Mouse (Mus musculus) left cerebral cortex, postnatal 36 days (tissue): ENCODE measurements at regions not wholly inside any gene's neighbourhood (a gene's known extent, or its start where the extent isn't known, plus 50 kb on each side); places are given as distances from the start of the nearest gene placed in this dataset.

Experiments
- DNase-seq, 2 experiments: peaks; one replicate each; pipeline ENCODE4 v3.0.0; 2021 to 2022; ENCODE audit warnings: low spot score in 2 of 2, mixed read lengths in 1 of 2
- intact Hi-C: fragments of 180-260 bp; cut with DNase I; formaldehyde crosslinking; loops from one replicate; pipeline ENCODE4 v1.15.1; 2025

GRCm38 (mm10) chr2:34056552-34056951, 168.8 kb upstream of the Mvb12b start:
- DNase-seq: no peak
- intact Hi-C loops: no loop called here

- intact Hi-C loops: no loop called here
- DNase-seq: no peak
Observed at GRCm38 (mm10) chr2:34043064-34043463, 155.3 kb upstream of the Mvb12b start.

- no peak for DNase-seq
- intact Hi-C loops: no loop called here
Observed at GRCm38 (mm10) chr2:34042336-34042735, 154.6 kb upstream of the Mvb12b start.

DNA sequence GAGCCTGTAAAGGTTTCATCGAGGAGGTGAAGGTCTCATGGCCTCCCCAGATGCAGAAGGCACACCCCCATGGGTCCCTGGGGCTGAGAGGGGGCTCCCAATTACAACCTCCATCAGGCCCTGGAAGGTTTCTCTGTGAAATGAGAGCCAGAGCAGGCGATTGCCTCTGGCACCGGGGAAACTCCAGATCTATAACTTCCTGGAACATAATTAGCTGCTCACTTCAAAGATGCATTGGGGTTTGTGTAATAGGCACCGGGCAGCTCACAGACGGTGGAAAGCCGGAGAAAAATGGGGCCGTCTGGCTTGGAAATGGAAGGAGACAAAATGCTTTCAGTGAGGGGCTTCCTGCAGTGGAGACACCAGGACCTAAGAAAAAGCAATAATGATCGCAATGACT, 151.2 kb upstream of the Mvb12b start:
- intact Hi-C loops: no loop called here
- no peak for DNase-seq

DNA sequence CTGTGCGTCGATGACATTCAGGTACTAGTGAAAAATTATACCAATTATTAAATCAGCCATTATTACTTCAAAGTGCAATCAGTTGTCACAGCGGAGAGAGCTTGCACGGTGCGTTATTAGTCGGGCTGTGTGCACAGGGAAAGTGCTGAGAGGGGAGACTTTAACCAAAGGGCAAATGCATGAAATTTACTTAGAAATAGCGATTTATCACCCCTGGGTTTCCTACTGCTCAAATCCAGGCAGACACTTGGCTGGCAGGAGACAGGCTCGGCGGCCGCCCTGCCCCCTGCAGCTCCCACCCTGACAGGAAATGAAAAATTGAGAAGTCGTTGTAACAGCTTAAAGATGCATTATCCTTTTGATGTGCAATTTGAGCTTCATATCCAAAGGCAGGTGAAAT, 145.5 kb upstream of the Mvb12b start:
- intact Hi-C loops: no loop called here
- DNase-seq: no peak

DNA sequence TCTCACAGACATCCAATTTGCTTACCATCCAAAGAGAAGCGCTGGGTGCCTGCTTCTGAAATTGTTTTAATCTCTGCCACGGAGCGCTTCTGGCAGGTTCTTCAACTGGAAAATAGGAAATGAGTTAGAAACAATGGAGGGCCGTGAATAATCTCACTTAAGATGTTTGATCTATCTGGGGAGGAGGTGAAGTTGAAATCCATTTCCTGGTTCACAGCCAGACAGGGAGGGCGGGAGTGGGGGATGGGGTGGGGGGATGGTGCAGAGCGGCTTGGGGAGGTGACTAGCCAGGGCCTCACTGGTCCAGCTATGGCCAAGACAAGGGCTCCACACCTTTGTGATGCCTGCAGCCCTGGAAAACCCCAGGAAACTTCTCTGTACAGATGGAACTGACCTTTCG, 143.7 kb upstream of the Mvb12b start:
- intact Hi-C loops: no loop called here
- DNase-seq: no peak

- intact Hi-C loops: no loop called here
- no peak for DNase-seq
Observed at GRCm38 (mm10) chr2:34031001-34031412, 143.3 kb upstream of the Mvb12b start.

DNA sequence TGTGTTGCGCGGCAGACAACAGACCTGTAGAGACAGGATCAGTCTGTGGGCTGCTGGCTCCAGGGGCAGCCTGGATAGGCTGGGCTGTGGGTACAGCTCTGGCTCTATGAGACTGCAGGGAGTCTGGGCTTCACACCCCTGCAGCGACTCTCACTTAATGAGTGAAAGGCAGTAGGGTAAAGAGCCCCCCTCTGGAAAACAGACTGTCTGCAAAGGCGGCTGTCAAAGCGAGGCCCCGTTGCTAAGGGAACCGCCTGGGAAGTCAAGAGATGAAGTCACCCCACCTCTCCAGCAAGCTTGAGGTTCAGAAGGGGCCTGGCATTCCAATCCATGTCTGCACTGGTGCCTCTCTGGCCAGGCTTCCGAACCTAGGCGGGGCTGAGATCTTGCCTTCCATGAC, 139.7 kb upstream of the Mvb12b start:
- intact Hi-C loops: no loop called here

DNA sequence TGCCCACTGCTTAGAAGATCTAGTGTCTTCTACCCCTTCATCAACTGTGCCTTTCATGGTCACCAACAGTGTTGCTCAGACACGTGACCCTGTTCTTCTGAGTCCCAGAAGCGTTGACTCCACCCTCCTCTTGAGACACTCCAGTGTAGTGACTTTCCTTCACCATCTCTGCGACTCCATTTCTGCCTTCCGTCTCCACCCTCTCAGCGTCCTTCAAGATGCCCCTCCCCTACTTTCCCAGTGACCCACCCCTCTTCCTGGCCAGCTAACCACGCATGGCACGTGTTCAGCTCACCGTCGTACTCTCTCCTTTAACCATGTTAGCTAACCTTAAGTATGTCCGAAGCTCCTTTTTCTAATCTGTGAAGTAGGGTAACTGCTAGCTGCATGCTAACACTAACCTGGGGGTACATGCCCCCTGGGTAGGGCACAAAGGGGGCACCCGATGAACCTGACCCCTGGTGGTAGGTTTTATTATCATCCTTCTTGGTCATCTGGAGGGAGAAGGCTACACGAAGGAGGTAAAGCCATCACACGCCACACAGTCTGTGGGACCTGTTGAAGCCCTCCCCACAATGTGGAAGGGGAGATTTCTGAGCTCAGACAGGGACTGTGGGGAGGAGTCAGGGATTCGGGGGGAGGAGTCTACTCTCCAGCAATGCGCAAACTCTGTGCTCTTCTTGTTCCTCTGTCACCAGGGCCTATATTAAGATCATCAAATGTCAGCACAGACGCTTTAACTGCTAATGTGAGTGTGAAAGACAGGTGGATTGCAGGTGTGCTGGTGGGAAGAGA, 139.0 kb upstream of the Mvb12b start:
- no peak for DNase-seq
- intact Hi-C loops: no loop called here

More for the DNA sequence above, 139.7 kb upstream of the Mvb12b start:
- no peak for DNase-seq

DNA sequence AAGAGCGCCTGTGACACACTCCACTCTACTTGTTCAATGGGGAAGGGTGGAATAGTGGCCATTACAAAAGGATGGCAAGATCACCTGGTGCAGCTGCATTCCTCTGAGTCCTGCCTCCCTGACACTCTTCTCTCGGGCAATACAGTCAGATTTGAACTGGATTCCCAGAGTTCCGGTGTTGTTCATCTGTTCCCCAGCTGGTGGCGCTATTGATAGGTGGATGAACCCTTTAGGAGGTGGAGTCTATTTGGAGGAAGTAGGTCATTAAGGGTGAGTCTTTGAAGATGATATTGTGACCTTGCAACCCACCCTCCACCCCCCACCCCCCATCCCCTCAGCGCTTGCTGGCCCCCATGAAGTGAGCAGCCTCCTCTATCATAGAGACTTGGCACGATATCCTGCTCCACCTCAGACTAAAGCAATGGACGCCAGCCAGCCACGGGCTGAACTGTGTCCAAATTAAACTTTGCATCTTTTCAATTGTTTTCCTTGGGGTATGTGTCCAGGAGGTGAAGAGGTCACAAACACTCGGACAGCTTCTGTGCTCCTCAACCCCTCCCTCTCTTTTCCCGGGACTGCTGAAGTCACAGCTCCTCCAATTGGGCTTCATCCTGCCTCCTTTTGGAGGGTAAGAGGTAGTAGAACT, 138.1 kb upstream of the Mvb12b start:
- intact Hi-C loops: no loop called here
- DNase-seq: no peak

DNA sequence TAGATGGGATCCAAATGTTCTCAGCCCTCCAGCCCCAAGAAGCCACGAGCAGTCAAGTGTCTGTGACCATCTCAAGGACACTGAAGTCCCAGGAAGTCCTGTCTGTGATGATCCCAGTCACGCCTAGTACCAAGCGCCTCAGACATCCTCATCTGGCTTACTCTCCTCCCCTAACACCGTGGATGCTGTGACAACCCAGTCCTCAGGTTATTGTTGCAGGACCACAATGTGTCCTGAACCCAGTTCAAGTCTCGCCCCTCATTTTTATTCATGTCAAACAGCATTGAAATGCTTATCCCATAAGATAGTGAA, 129.4 kb upstream of the Mvb12b start:
- intact Hi-C loops: no loop called here
- DNase-seq: no peak

GRCm38 (mm10) chr2:34016350-34017141, 128.8 kb upstream of the Mvb12b start:
- intact Hi-C loops: no loop called here
- no peak for DNase-seq

GRCm38 (mm10) chr2:34015640-34015995, 127.9 kb upstream of the Mvb12b start:
- DNase-seq: no peak

DNA sequence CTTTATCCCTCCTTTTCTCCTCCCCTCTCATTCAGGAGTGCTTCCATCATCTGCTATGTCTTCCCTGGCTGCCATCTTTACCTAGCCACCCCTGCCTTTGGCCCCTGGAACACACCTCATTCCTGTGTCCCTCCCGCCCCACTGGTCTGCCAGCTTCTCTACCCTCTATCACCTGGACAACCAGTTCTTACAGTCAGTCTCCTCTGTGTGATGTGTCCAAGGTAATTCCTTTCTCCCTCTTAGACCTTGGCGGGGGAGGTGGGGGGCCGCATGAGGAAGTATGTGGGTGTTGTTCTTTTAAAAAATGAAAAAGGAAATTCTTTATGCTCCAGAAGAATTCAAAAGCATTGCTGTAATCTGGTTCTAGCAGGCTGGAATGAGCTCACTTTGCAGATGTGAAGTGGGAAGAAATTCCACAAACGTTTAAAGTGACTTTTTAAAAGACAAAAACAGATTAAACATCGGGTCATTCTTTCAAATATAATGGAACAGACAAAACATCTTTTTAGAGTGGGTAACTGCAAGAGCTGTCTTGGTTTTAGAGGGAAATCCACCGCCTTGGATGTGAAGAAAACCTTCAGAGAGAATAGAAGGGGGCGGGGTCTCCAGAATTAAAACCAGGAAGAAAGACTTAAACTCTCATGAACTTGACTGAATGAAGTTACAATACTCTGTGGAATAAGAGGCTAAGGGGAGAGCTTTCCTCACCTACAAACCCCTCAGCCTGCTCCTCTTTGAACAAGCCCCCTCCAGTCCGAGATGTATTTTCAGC, 127.3 kb upstream of the Mvb12b start:
- intact Hi-C loops: no loop called here
- DNase-seq: no peak

More at GRCm38 (mm10) chr2:34015640-34015995, 127.9 kb upstream of the Mvb12b start:
- intact Hi-C loops: no loop called here

DNA sequence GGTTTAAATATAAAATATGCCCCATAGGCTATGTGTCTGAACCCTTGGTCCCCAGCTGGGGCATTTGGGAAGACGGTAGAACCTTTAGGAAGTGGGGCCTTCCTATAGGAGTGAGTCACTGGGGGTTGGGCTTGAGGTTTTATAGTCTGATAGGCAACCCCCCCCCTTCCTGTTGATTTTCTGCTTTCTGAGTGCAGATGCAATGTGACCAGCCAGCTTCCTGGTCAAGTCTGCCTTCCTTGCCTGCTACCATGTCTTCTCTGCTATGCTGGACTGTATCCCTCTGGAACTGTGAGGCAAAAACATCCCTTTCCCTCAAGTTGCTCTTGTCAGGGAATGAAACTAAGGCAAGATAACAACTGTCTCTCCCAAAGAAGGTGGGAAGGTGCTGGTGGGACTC, 122.4 kb upstream of the Mvb12b start:
- intact Hi-C loops: no loop called here
- no peak for DNase-seq

GRCm38 (mm10) chr2:34007916-34008315, 120.2 kb upstream of the Mvb12b start:
- no peak for DNase-seq
- intact Hi-C loops: no loop called here

- no peak for DNase-seq
- intact Hi-C loops: no loop called here
Observed at GRCm38 (mm10) chr2:33997106-33997505, 109.4 kb upstream of the Mvb12b start.

DNA sequence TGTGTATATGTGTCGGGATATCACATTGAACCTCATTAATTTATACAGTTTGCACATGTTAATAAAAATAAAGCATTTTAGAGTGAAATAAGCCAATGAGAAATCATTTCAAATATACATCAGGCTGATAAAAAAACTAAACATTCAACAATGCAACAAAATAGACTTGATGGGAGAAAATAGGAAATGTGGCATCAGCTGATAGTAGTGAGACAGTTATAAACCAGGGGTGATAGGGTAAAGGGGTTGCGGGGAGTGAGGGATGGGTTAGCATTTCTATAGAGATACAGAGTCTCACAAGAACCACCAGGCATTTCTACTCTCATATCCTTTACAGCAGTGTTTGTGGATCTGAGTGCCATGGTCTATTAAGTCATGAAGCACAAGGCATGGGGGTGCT, 108.6 kb upstream of the Mvb12b start:
- no peak for DNase-seq
- intact Hi-C loops: no loop called here

- intact Hi-C loops: no loop called here
- no peak for DNase-seq
Observed at GRCm38 (mm10) chr2:33991299-33991698, 103.6 kb upstream of the Mvb12b start.

DNA sequence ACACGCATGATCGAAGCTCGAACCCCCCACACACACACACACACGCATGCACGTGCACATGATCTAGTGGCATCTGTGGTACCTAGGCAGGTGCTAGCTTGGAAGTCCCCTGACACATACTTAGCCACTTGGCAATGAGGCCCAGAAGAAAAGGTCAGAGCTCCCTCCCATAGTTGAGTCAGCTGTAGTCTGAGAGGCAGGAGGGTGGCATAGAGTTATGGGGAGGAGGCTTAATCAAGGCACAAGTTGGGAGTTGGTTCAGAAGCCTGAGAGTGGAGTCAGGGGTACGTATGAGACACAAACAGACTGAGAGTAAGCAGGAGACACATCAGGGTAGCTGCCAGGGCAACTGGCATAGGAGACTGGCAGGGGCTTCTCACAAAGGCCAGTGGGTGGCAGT, 103.0 kb upstream of the Mvb12b start:
- no peak for DNase-seq
- intact Hi-C loops: no loop called here
